Mouse (Mus musculus) gastrocnemius, postnatal 25 days (tissue): ENCODE results near the gene Cited4. TPM values are rescaled to one million over a fixed set of nuclear protein-coding genes. Genes with fewer than 3 reads are reported as not detected.

Experiments
- DNase-seq: peaks from one replicate; pipeline ENCODE4 v3.0.0; 2022
- total RNA-seq, 2 experiments: library from RNA; stranded (reverse); gene quantifications; 1 replicate in 1 of 2; 2 replicates in 1 of 2; pipeline ENCODE4 v1.2.3; 2021

Cited4 gene
- total RNA-seq, 2 experiments from 2014 or later = 15.0 to 32.1 TPM

- no peak for DNase-seq
These were observed 14.6 kb downstream of the Cited4 start for GRCm38 (mm10) chr4:120680953-120681352.

GRCm38 (mm10) chr4:120682168-120682567, 15.8 kb downstream of the Cited4 start:
- no peak for DNase-seq

GRCm38 (mm10) chr4:120683278-120683997, 17.1 kb downstream of the Cited4 start:
- DNase-seq = no peak

DNA sequence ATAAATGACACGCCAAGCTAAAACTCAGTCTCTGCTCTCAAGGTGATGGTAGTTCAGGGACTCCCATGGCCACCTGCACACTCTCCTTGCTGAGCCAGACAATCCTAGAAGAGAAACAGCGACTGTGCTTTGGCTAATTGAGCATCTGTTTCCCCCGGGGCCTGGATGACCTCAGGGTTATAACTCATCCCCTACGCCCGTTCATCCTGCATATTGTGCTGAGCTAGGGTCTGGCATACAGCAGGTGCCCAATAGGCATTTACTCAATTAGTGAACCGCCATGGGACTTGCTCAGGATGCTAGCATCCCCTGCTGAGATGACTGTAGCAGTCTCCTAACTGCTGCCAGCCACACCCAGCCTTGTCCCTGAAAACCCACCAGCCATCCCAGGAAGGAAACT, 20.9 kb downstream of the Cited4 start:
- no peak for DNase-seq

DNA sequence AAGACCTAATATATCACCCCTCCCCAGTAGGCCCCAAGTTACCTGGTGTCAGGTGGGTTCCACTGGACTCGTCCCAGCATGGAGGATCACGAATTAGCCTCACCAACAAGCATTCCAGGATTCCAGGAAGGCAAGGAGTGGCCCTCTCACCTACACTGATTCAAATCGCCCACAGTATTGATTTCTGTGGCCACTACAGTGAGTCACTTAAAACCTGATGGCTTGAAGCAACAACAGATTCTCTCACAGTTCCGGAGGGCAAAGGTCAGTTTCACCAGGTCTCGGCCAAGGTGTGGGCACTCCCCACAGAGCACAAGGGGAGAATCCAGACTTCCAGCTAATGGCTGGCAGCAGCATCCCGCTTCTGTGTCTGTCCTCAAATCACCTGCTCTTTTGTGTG, 22.9 kb downstream of the Cited4 start:
- no peak for DNase-seq

DNA sequence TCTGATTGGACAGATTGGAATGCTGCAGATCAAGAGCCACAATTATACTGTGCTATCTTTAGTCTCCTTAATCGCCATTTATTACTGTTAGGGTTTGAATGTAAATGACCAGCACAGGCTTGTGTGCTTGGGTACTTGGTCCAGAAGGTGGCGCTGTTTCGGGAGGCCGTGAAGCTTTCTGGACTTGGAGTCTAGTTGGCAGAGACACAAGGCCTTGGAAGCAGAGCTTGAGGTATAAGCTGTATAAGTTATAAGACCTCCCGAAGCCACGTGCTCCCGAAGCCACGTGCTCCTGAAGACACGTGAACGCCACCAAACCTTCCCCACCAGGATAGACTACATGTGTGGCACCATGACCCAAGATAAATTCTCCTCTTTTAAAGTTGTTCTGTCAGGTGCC, 26.3 kb downstream of the Cited4 start:
- no peak for DNase-seq

GRCm38 (mm10) chr4:120697353-120697752, 31.0 kb downstream of the Cited4 start:
- no peak for DNase-seq

DNA sequence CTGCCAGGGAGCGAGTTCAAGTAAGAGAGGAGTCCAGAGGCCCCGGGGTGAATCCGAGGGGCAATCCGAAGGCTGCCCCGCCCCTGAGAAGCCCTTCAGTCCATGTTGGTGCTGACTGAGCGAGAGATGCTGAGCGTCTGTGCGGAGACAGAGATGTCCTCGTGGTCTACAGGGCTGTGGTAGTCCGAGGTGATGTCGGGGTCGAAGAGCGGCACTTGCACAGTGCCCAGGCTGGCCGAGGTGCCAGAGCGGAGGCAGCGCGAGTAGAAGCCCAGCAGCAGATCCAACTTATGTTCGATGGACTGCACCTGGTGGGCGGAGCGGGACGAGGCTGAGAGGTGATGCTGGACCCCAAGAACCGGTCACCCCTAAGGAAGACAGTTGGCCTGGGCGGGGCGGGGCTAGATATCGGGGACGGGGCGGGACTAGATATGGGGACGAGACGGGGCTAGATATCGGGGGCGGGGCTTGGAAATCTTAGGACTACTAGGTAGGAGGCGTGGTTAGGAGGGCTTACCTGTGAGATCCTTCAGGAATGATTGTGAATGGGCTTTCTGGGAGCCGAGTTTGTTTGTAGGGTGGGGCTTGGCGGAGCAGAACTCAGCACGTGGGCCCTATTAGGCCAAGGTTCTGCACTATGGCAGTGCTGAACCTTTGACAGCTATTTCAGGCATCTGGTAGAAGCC, 31.6 kb downstream of the Cited4 start:
- no peak for DNase-seq

- peak; percentile 70 for DNase-seq
These were observed 34.8 kb downstream of the Cited4 start for GRCm38 (mm10) chr4:120701180-120701579.

- no peak for DNase-seq
These were observed 35.7 kb downstream of the Cited4 start for GRCm38 (mm10) chr4:120702056-120702455.

DNA sequence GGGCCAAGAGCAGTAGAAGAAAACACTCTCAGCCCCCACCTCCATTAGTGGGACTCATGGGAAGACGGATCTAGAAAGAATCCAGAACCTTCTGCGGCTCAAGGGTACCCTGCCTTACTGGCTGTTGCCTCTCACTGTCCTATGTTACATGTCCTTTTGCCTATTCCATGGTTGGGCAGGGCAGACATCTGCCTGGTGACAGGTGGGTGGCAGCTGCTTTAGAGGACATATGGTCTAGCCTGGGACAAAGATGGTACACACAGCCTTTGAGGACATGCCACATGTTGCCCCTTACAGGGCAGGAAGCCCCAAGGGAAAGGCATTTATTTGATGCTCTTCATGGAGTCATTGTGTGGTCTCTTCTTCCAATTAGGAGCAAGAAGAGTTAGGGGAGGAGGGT, 36.1 kb downstream of the Cited4 start:
- no peak for DNase-seq

DNA sequence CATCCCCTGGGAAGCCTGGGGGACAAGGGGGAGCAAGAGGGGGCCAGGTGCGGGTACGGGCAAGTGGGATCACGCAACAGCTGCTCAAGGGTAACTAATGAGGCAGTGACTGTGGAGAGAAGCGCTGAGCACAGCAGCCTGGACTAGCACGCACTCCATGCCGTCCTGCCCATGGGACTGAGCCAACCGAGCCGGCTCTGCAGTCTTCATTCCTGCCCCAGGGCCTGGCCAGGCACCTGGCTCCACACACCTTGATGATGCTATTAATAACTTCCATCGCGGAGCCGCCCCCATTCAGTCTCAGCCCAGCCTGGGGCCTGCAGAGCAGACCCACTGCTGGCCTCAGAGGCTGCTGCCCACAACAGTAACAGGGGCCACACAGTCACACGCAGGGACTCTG, 45.9 kb downstream of the Cited4 start:
- DNase-seq = no peak

- no peak for DNase-seq
These were observed 46.6 kb downstream of the Cited4 start for GRCm38 (mm10) chr4:120713021-120713420.

DNA sequence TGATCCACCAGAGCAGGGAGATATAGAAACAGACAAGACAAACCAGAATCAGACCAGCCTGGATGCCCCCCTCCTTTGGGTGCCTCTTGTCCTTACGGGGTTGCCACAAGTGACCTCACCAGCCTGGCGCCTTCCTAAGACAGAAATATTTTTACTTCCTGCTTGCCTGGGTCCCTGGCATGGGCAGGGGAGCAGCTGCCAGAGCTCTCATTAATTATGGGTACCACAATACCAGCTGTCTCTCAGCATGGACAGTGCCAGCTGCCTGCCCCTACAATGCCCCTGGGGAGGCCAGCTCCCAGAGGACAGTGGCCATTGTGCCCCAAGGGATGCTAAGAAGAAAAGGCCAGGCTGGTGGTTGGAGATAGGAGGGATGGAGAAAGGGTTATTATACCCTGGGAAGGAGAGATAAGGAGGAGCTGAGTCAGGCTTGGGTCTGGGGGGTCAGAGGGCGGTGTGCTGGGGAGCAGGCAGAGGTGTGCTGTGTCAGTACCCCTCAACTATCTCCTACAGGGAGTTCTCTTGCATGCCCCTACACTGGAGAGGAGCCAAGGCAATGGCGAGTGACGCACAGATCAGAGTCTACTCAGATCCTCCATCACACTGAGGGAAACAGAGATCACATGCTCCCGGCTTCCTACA, 47.6 kb downstream of the Cited4 start:
- DNase-seq = no peak

- DNase-seq = no peak
These were observed 49.8 kb downstream of the Cited4 start for GRCm38 (mm10) chr4:120716141-120716571.

GRCm38 (mm10) chr4:120716765-120717164, 50.4 kb downstream of the Cited4 start:
- no peak for DNase-seq

Other genes with a start within 250 kb of the Cited4 start
- not detected for gene Slfnl1, start 134.3 kb upstream of the Cited4 start, total RNA-seq
- 10 to 100 TPM; 13.3 to 14.8 TPM for gene Ctps, start 96.3 kb upstream of the Cited4 start, total RNA-seq
- gene Gm8439, start 77.8 kb upstream of the Cited4 start, total RNA-seq = not detected
- gene Kcnq4, start 82.0 kb downstream of the Cited4 start, total RNA-seq = 10 to 100 TPM; 15.9 to 18.0 TPM
- 10 to 100 TPM; 39.3 to 43.5 TPM for gene Nfyc, start 165.0 kb downstream of the Cited4 start, total RNA-seq
- gene Rims3, start 188.2 kb downstream of the Cited4 start, total RNA-seq = under 1 TPM in 1 of 2 experiments, not detected in 1; 0.03 TPM